Mouse (Mus musculus) small intestine, adult 2 months (tissue): ENCODE data around the gene Ppat.

Experiments
- CTCF ChIP-seq: fragments of 200-500 bp; IDR thresholded peaks from 2 replicates; pipeline ENCODE4 v1.5.1; 2012; ENCODE audit warnings: low read depth, mild to moderate bottlenecking, control low read depth, inconsistent platforms, low read length, moderate library complexity, mixed read lengths; ENCODE audit not compliant: insufficient replicate concordance, insufficient read length; ENCODE audit errors: extremely low read depth
- POLR2A ChIP-seq: fragments of 200-500 bp; IDR thresholded peaks from 2 replicates; pipeline ENCODE4 v1.6.1; 2012; ENCODE audit warnings: low read depth, mild to moderate bottlenecking, control low read depth, inconsistent platforms, low read length, moderate library complexity

DNA sequence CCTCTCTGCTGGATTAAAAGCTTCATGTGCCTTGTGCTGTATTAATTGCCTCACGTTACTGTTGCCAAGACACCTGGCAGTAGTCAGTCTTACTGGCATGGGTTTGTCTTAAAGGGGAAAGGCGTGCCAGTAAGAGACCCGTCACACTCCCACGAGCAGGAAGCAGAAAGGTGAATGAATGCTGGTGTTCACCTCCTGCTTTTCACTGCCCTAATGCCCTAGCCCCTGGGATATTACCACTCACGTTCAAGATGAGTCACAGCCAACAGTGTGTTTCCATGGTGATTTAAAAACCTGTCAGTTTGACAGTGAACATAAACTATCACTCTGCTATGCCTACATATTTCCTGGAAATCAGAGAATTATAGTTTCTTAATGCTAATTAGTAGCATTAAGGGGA is 17.9 kb upstream of the Ppat start:
- TF ChIP-seq POLR2A (no peak), CTCF (no peak)
